Mouse (Mus musculus): ENCODE measurements around the gene Grik4. TPM values are rescaled to one million over a fixed set of nuclear protein-coding genes. Genes with fewer than 3 reads are reported as not detected.
A peak's percentile ranks its signal among the peaks of the same experiment; 100 is the strongest.

The Grik4 gene
- polyA plus RNA-seq, 1 experiment = 9.8 TPM

DNA sequence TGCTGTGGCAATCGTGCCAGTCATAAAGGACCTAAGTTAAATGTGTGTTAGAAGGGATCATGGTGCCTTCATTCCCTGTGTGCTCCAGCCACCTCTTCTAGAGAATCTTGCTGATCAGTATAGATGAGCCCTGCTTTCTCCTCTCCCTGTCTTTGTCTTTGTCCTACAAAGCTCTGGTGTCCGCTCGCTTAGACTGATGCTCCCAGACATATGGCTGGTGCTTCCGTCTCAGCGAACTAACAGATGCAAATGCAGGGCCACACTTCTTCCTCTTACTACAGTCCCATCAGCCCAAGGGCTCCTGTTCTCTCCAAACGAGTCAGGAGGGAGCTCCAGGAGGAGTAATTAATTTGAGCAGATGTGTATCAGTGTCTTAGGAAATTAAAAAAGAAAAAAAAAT is 71.4 kb downstream of the Grik4 start:
- TF ChIP-seq CTCF (IDR thresholded peaks at IDR 0.05; ENCODE audit: borderline replicate concordance, extremely low read depth, insufficient read depth, insufficient read length) (no peak), POLR2A (IDR thresholded peaks at IDR 0.05; ENCODE audit: borderline replicate concordance, extremely low read depth, insufficient read depth, insufficient read length, poor library complexity, severe bottlenecking) (no peak)
- no peak for DNase-seq (ENCODE audit: low read depth)

DNA sequence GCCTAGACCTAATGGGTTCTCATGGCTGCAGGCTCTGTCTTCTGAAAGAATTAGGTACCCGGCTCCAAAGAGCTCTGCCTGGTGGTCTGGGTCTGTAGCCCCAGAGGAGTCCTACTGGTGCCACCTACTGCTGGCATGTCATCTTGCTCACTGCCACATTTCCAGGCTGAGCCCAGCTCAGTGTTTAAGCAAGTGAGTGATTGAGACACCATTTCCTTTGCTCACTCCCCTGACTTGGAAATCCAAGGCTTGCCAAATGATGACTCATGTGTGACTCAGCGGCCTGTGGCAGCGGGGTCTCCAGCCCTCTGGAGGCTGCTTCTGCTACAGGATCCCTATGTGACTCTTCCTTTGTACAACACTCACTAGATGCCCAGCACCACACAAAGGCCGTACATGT is 72.6 kb downstream of the Grik4 start:
- TF ChIP-seq POLR2A (IDR thresholded peaks at IDR 0.05; ENCODE audit: borderline replicate concordance, extremely low read depth, insufficient read depth, insufficient read length, poor library complexity, severe bottlenecking) (no peak), CTCF (IDR thresholded peaks at IDR 0.05; ENCODE audit: borderline replicate concordance, extremely low read depth, insufficient read depth, insufficient read length) (no peak)
- no peak for DNase-seq (ENCODE audit: low read depth)

DNA sequence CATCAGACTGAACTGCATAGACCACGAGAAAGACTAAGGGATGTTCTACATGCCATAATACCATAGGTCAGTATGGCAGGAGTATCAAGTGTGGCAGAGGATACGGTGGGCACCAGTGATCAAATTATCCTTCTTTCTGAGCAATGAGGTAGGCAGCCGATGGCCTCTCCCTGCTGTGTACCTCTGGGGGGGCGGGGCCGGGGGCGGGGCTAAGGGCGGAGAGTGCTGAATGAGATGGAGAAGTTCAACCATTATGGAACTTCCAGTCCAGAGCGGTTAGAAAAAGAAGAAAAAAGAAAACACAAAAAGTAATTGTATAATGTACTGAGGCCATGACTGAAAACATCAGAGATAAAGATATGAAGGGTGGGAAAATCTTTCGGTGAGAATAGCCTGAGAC is 74.0 kb downstream of the Grik4 start:
- no peak for DNase-seq (ENCODE audit: low read depth)
- TF ChIP-seq CTCF (IDR thresholded peaks at IDR 0.05; ENCODE audit: borderline replicate concordance, extremely low read depth, insufficient read depth, insufficient read length) (no peak), POLR2A (IDR thresholded peaks at IDR 0.05; ENCODE audit: borderline replicate concordance, extremely low read depth, insufficient read depth, insufficient read length, poor library complexity, severe bottlenecking) (no peak)

DNA sequence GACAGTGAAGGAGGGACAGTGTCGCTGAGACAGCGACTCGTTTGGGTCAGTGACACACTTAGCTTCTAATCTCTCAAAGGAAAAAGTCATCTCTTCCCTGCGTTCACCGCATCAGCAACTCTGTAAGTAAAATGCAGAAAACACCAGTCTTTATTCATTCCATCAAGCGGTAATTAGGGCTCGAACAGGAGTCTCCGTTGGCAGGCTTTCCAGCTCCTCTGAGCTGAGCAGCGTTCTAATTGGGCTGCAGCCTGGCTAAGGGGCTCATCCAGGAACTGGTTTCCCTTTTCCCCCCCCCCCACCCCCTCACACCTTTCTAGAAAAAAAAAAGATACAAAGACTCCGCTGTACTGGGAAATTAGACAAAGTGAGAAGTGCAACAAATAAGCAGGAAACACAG is 75.8 kb downstream of the Grik4 start:
- TF ChIP-seq CTCF (IDR thresholded peaks at IDR 0.05; ENCODE audit: borderline replicate concordance, extremely low read depth, insufficient read depth, insufficient read length) (no peak), POLR2A (IDR thresholded peaks at IDR 0.05; ENCODE audit: borderline replicate concordance, extremely low read depth, insufficient read depth, insufficient read length, poor library complexity, severe bottlenecking) (no peak)

DNA sequence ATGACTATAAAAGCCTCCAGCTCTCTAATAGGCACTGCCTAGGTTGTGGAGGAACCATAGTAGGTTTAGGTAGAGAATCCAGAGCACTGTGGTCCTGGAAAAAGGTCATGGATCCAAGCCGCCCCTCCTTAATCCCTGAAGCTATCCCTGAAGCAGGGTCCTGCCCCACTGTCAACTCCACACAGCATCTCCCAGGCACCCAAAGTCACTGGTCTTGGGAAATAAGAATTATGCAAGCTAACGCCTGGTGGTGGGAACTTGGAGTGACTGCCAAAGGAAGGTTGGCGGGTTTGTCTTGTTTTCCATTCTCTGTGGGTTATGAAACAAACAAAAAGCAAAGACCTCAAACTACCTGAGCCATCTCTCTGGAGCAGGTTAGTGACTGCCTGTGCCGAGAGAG is 77.6 kb downstream of the Grik4 start:
- DNase-seq (ENCODE audit: low read depth) = no peak
- TF ChIP-seq CTCF (IDR thresholded peaks at IDR 0.05; ENCODE audit: borderline replicate concordance, extremely low read depth, insufficient read depth, insufficient read length) (no peak), POLR2A (IDR thresholded peaks at IDR 0.05; ENCODE audit: borderline replicate concordance, extremely low read depth, insufficient read depth, insufficient read length, poor library complexity, severe bottlenecking) (no peak)

More for the DNA sequence above, 75.8 kb downstream of the Grik4 start:
- DNase-seq (ENCODE audit: low read depth) = peak; percentile 90

- TF ChIP-seq POLR2A (IDR thresholded peaks at IDR 0.05; ENCODE audit: borderline replicate concordance, extremely low read depth, insufficient read depth, insufficient read length, poor library complexity, severe bottlenecking) (no peak), CTCF (IDR thresholded peaks at IDR 0.05; ENCODE audit: borderline replicate concordance, extremely low read depth, insufficient read depth, insufficient read length) (no peak)
- peak; percentile 72 for DNase-seq (ENCODE audit: low read depth)
These were observed 79.1 kb downstream of the Grik4 start for GRCm38 (mm10) chr9:42865036-42865829.

GRCm38 (mm10) chr9:42863360-42863759 is 80.9 kb downstream of the Grik4 start:
- DNase-seq (ENCODE audit: low read depth) = peak; percentile 74

DNA sequence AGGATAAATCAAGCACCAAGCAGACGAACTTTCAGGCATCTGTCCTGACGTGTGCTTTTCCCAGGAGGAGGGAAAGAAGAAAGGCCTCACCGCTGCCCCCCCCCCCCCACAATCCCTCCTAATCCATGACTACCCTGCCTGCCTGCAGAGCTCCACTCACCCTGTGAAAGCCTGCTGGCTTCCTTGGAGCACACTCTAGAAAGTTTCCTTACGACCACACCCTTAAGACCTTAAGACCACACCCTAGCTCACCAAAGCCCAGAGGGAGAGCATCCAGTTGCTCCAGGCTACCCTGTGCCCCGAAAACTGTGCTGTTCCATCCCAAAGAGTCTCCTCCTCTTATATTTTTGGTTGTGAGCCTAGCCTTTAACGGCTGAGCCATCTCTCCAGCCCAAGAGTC is 82.6 kb downstream of the Grik4 start:
- no peak for DNase-seq (ENCODE audit: low read depth)
- TF ChIP-seq POLR2A (IDR thresholded peaks at IDR 0.05; ENCODE audit: borderline replicate concordance, extremely low read depth, insufficient read depth, insufficient read length, poor library complexity, severe bottlenecking) (no peak), CTCF (IDR thresholded peaks at IDR 0.05; ENCODE audit: borderline replicate concordance, extremely low read depth, insufficient read depth, insufficient read length) (no peak)

More at GRCm38 (mm10) chr9:42863360-42863759, 80.9 kb downstream of the Grik4 start:
- TF ChIP-seq CTCF (IDR thresholded peaks at IDR 0.05; ENCODE audit: borderline replicate concordance, extremely low read depth, insufficient read depth, insufficient read length) (no peak), POLR2A (IDR thresholded peaks at IDR 0.05; ENCODE audit: borderline replicate concordance, extremely low read depth, insufficient read depth, insufficient read length, poor library complexity, severe bottlenecking) (no peak)

DNA sequence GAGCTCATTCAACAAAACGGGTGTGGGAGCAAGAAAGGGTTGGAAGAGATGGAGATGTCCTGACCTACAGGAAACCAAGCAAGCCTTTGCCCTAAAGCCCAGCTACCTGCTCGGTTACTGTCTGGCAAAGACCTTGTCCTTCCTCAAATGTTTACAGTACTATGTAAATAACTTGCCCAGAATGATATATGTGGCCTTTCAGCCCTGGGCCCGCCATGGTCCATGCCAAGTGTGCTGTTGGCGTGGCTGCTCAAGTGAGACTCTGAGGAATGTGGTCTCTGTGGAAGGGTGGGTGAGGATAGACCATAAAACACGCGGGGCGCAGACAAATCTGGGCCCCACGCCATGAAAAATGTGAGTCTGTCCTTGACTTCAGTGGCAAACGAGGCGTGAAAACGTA is 83.1 kb downstream of the Grik4 start:
- DNase-seq (ENCODE audit: low read depth) = no peak
- TF ChIP-seq POLR2A (IDR thresholded peaks at IDR 0.05; ENCODE audit: borderline replicate concordance, extremely low read depth, insufficient read depth, insufficient read length, poor library complexity, severe bottlenecking) (no peak), CTCF (IDR thresholded peaks at IDR 0.05; ENCODE audit: borderline replicate concordance, extremely low read depth, insufficient read depth, insufficient read length) (no peak)

- TF ChIP-seq CTCF (IDR thresholded peaks at IDR 0.05; ENCODE audit: borderline replicate concordance, extremely low read depth, insufficient read depth, insufficient read length) = no peak
- no peak for TF ChIP-seq POLR2A (IDR thresholded peaks at IDR 0.05; ENCODE audit: borderline replicate concordance, extremely low read depth, insufficient read depth, insufficient read length, poor library complexity, severe bottlenecking)
- DNase-seq (ENCODE audit: low read depth) = no peak
These were observed 84.1 kb downstream of the Grik4 start for GRCm38 (mm10) chr9:42859959-42860794.

DNA sequence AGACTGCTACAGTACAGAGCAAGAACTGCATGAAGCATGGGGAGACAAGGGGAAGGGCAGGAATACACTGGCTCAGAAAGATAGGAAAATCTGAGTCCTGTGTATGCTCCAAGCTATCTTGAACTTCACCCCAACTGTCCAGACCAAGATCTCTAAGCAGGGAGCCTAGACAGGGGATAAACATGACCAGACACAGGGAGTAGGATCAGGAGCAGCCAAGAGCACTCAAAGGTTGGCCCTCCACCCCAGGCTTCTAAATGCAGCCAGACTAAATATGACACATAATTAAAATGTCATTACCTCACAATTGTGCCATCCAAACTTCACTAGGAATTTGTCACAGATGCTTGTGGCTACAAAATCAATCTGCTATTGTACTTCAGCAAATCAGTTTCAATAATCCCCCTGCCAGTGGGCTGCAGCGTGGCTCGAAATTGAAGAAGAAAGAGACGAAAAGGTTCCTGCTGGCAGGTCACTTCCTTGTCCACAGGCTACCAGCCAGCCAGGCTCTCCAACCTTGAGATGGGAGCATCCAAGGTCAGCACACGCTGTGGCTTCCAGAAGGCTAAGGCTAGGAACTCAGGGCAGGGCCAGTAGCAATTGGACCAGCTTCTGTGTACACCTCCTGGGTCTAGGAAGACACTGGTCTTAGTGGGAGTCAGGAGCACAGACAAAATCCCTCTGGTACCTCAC is 85.1 kb downstream of the Grik4 start:
- no peak for TF ChIP-seq POLR2A (IDR thresholded peaks at IDR 0.05; ENCODE audit: borderline replicate concordance, extremely low read depth, insufficient read depth, insufficient read length, poor library complexity, severe bottlenecking)
- TF ChIP-seq CTCF (IDR thresholded peaks at IDR 0.05; ENCODE audit: borderline replicate concordance, extremely low read depth, insufficient read depth, insufficient read length) = no peak
- no peak for DNase-seq (ENCODE audit: low read depth)

Measured in brain, embryonic 14.5 days (tissue).